Mouse (Mus musculus): ENCODE measurements around the gene Atp5f1. TPM values are rescaled to one million over a fixed set of nuclear protein-coding genes. Genes with fewer than 3 reads are reported as not detected.

The Atp5f1 gene
- total RNA-seq, 2 experiments from 2014 or later: 250 to 262 TPM

DNA sequence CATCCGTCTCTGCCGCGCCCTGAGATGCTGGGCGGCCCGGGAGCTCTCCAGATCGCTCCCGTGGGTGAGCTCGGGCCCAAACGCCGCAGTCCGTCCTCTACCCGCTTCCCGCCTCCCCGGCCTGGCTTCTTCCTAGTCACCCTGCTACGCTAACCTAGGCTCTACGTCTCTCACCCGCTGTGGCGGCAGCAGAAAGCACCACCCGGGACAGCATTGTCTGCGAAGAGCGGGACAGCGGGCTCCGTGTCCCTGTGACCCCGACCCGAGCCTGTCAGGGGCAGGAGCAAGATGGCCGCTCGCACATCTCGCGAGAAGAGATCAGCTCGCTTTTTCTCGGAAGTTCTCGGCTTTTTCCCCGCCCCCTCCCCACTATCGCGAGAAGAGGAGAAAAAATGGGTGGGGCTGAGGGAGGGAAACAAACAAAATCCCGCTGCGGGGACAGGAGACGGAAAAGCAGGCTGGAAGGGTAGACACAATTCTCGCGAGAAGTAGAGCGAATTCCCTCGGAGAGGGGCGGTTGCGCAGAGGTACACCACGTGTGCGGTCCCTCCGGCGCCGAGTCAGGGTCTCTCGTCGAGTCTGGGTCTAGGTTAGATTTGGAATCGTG, 822 bp downstream of the Atp5f1 start, which contains the start of gene Wdr77:
Gene Wdr77, plus strand, starts transcription at position 396 of the 607 bp plus-strand sequence.
- H3K4me3 ChIP-seq: peak within 1 kb of the TSS; percentile 91
- peak within 1 kb of the TSS; percentile 100 for H3K27ac ChIP-seq
- peak; percentile 95 to 96 for DNase-seq (ENCODE audit: low spot score in 2 of 2)
- TF ChIP-seq CTCF (conservative IDR thresholded peaks at IDR 0.05): no peak

DNA sequence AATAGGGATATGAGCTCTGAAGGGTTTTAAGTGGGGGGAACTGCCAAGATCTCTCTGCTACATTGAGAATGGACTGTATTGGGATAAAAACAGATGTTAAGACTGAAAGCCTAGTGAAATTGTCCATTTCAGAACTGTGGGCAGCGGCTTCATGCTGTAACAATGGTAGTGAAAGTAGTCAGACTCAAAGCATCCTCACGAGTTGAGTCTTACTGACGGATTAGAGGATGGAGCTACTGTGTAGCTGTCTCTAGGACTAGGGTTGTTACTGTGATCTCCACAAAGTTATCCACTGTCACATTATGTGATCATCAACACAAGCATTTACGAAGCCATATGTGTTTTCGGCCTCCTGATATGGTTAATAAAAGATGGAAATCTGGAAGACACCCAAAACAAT, 1.7 kb downstream of the Atp5f1 start:
- no peak for DNase-seq (ENCODE audit: low spot score in 2 of 2)
- TF ChIP-seq CTCF (conservative IDR thresholded peaks at IDR 0.05): no peak
- H3K4me3 ChIP-seq: peak overlapping the region; percentile 91
- H3K27ac ChIP-seq: peak overlapping the region; percentile 100

- Histone ChIP-seq H3K27ac (no peak overlapping the region), H3K4me3 (peak overlapping the region; percentile 91; the same call in 1 of the 2 replicates)
- DNase-seq (ENCODE audit: low spot score in 2 of 2): no peak
- peak; percentile 59 for TF ChIP-seq CTCF (conservative IDR thresholded peaks at IDR 0.05)
Observed at GRCm38 (mm10) chr3:105957235-105957634, 2.7 kb downstream of the Atp5f1 start.

DNA sequence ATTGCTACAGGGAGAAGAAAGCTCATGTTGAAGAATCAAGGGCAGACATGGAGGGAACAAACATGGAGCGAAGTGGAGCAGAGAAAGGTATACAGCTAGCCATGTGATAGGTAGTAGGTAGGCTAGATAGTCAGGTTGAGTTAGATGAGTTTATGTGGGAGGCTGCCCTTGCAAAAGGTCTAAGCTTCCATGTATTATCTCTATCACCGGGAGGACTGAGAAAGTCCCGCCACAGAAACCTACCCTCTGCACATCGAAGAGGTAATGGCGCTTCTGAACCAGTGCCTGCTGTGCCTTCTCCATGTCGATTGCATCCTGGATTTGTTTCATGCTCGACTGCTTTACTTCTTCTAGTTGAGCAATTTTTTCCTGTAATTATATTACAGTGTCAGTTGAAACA, 8.6 kb downstream of the Atp5f1 start:
- no peak for TF ChIP-seq CTCF (conservative IDR thresholded peaks at IDR 0.05)
- Histone ChIP-seq H3K4me3 (no peak overlapping the region), H3K27ac (no peak overlapping the region)
- no peak for DNase-seq (ENCODE audit: low spot score in 2 of 2)

GRCm38 (mm10) chr3:105936111-105936510, 23.8 kb downstream of the Atp5f1 start:
- H3K4me3 ChIP-seq: no peak overlapping the region
- no peak for DNase-seq (ENCODE audit: low spot score in 2 of 2)
- H3K27ac ChIP-seq: no peak overlapping the region
- no peak for TF ChIP-seq CTCF (conservative IDR thresholded peaks at IDR 0.05)

DNA sequence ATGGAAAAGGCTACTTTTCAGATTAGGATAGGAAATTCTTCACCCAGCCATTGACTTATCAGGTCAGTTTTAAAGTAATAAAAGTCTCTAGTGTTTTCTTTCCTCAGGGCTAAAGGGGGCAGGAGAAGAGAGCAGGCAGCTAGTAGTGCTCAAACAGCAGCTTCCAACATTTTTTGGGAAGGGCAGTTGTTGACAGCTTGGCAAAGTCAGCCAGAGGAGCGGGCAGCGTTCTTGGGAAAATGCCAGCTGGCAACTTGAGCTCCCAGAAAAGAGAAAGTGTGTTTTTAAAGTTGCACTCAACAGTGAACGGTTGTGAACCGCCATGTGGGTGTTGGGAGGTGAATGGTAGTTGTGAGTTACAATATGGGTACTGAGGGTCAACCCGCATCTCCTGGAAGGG, 24.9 kb downstream of the Atp5f1 start:
- no peak overlapping the region for H3K27ac ChIP-seq
- no peak for DNase-seq (ENCODE audit: low spot score in 2 of 2)
- no peak for TF ChIP-seq CTCF (conservative IDR thresholded peaks at IDR 0.05)

GRCm38 (mm10) chr3:105933926-105934325, 26.0 kb downstream of the Atp5f1 start:
- no peak overlapping the region for H3K4me3 ChIP-seq
- no peak for TF ChIP-seq CTCF (conservative IDR thresholded peaks at IDR 0.05)
- no peak overlapping the region for H3K27ac ChIP-seq
- DNase-seq (ENCODE audit: low spot score in 2 of 2): no peak

More for the DNA sequence above, 24.9 kb downstream of the Atp5f1 start:
- no peak overlapping the region for H3K4me3 ChIP-seq

GRCm38 (mm10) chr3:105932240-105933071, 27.4 kb downstream of the Atp5f1 start, which contains the start of gene I830077J02Rik:
Gene I830077J02Rik, minus strand, starts transcription at chr3:105932664.
- no peak for TF ChIP-seq CTCF (conservative IDR thresholded peaks at IDR 0.05)
- Histone ChIP-seq H3K27ac (peak within 1 kb of the TSS; percentile 36; the same call in 1 of the 2 replicates), H3K4me3 (no peak within 1 kb of the TSS)
- DNase-seq (ENCODE audit: low spot score in 2 of 2): no peak

DNA sequence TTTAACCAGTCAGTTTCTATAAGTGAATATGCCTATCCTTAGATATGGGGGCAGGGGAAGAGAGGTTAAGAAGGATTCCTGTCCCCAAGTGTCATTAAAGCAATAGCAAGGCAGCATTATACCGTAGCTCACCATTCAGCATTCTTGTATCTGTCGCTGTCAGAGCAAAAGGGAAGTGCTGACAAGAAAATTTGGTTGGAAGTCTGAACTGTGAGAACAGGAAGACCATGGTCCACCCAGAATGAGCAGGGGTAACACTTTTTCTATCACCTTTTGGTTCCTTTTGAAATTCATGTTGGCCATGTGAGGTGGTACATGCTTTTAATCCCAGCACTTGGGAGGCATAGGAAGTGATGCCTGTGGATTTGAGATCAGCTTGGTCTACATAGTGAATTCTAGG, 28.8 kb downstream of the Atp5f1 start:
- no peak overlapping the region for H3K27ac ChIP-seq
- no peak for DNase-seq (ENCODE audit: low spot score in 2 of 2)
- TF ChIP-seq CTCF (conservative IDR thresholded peaks at IDR 0.05): no peak

GRCm38 (mm10) chr3:105929821-105930220, 30.1 kb downstream of the Atp5f1 start:
- H3K27ac ChIP-seq: no peak overlapping the region
- no peak for TF ChIP-seq CTCF (conservative IDR thresholded peaks at IDR 0.05)
- no peak overlapping the region for H3K4me3 ChIP-seq
- DNase-seq (ENCODE audit: low spot score in 2 of 2): no peak

More for the DNA sequence above, 28.8 kb downstream of the Atp5f1 start:
- H3K4me3 ChIP-seq: no peak overlapping the region

DNA sequence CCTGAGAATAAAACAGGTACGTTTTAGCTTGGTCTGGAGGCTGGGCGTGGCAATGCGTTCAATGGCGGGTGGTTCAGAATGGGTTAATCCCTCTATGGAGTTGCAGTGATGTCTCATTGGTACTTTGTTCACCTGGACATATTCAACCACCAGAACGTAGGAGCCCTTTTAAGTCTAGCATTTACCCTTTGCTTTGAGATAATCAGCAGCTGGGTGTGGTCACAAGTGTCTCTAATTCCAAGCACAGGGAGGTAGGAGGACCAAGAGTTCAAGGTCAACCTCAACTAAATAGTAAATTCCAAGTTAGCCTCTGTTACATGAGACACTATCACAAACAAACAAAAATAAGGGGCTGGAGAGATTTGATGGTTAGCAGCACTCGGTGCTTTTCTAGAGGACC, 31.1 kb downstream of the Atp5f1 start:
- H3K27ac ChIP-seq: no peak overlapping the region
- DNase-seq (ENCODE audit: low spot score in 2 of 2): no peak
- H3K4me3 ChIP-seq: no peak overlapping the region
- TF ChIP-seq CTCF (conservative IDR thresholded peaks at IDR 0.05): no peak

GRCm38 (mm10) chr3:105928195-105928569, 31.7 kb downstream of the Atp5f1 start:
- no peak for DNase-seq (ENCODE audit: low spot score in 2 of 2)
- no peak overlapping the region for H3K4me3 ChIP-seq
- TF ChIP-seq CTCF (conservative IDR thresholded peaks at IDR 0.05): no peak
- no peak overlapping the region for H3K27ac ChIP-seq

DNA sequence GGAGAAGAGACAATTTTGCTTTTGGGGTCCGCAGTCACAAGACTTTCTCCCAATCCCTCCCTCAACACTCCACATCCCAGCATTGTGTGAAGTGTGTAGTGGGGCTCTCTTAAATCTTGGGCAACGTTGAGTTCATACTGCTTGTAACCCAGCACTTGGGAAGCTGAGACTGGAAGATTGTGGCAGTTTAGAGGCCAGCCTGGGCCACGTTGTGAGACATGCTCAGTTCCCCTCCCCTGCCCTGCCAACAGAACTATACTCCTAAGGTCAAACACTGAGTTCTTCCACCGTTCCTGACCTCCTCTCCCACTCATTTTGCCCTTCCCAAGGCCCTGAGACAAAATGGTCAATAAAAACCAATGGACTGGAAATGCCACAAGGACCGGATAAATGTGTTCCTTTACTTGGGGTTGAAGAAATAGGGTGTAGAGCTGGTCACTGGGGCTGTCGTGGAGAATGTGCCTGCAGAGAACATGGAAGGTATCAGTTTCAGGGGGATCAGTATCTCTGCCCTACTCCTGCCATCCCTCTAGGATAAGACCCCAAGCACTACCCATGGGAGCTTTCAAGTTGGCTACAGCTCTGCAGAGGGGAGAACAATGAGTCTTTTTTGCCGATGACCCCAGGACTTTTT, 32.2 kb downstream of the Atp5f1 start:
- no peak for TF ChIP-seq CTCF (conservative IDR thresholded peaks at IDR 0.05)
- no peak overlapping the region for H3K4me3 ChIP-seq
- H3K27ac ChIP-seq: no peak overlapping the region
- DNase-seq (ENCODE audit: low spot score in 2 of 2): no peak

Data from layer of hippocampus, adult 2 months (tissue).